Mouse (Mus musculus): Measurements from ENCODE around the gene Gja1.
"Not testable (repeated sequence)": the region's sequence is repeated elsewhere in the genome, so short reads cannot be mapped to it uniquely, and the experiment has no call there.

GRCm38 (mm10) chr10:56401396-56401795 is 24.3 kb downstream of the Gja1 start:
- TF ChIP-seq CTCF (IDR thresholded peaks at IDR 0.05; ENCODE audit: control insufficient read depth, insufficient read depth, insufficient replicate concordance, low read depth, low read length); POLR2A (IDR thresholded peaks at IDR 0.05; ENCODE audit: control insufficient read depth, low read depth, low read length): not testable (repeated sequence)

Data from testis, adult 2 months (tissue).